Mouse (Mus musculus) intestine, embryonic 16.5 days (tissue): ENCODE results near the gene Dkkl1. TPM values are rescaled to one million over a fixed set of nuclear protein-coding genes. Genes with fewer than 3 reads are reported as not detected.

Source experiments
- ATAC-seq: fragments of 200-750 bp; cut with Nextera tagmentation; 2 replicates; pipeline ENCODE4 v1.8.0; 2017; ENCODE audit warnings: moderate TSS enrichment, moderate library complexity
- H3K27ac ChIP-seq: fragments of 300-500 bp; sonication (generic); 2 replicates; pipeline ENCODE4 v1.5.1; 2014; ENCODE audit warnings: mild to moderate bottlenecking, low read length
- H3K27me3 ChIP-seq: fragments of 300-500 bp; sonication (generic); replicated peaks from 2 replicates; pipeline ENCODE4 v1.6.1; 2014; ENCODE audit warnings: low read length, control low read depth, mixed read lengths; ENCODE audit not compliant: control insufficient read depth, insufficient read depth
- H3K36me3 ChIP-seq: fragments of 300-500 bp; sonication (generic); 2 replicates; pipeline ENCODE4 v1.6.1; 2014; ENCODE audit warnings: low read length, control low read depth; ENCODE audit not compliant: control insufficient read depth, insufficient read depth
- H3K4me1 ChIP-seq: fragments of 300-500 bp; sonication (generic); 2 replicates; pipeline ENCODE4 v1.6.1; 2014; ENCODE audit warnings: low read length, control low read depth, mixed read lengths; ENCODE audit not compliant: control insufficient read depth, insufficient read depth
- H3K4me2 ChIP-seq: fragments of 300-500 bp; sonication (generic); 2 replicates; pipeline ENCODE4 v1.6.1; 2014; ENCODE audit warnings: low read depth, low read length, control low read depth
- H3K4me3 ChIP-seq: fragments of 300-500 bp; sonication (generic); 2 replicates; pipeline ENCODE4 v1.5.1; 2014; ENCODE audit warnings: mild to moderate bottlenecking, low read length
- H3K9ac ChIP-seq: fragments of 300-500 bp; sonication (generic); 2 replicates; pipeline ENCODE4 v1.6.1; 2014; ENCODE audit warnings: low read depth, low read length
- H3K9me3 ChIP-seq: fragments of 300-500 bp; sonication (generic); 2 replicates; pipeline ENCODE4 v1.6.1; 2016; ENCODE audit warnings: low read length, control low read depth; ENCODE audit not compliant: control insufficient read depth
- WGBS: fragments of 180-500 bp; shearing (Covaris S2); extraction: QIAGEN DNeasy Blood & Tissue Kit; methylation state at CpG from one replicate; pipeline ENCODE4 v1.1.7; 2014; 5-methylcytosine and 5-hydroxymethylcytosine counted together
- polyA plus RNA-seq: library from polyadenylated mRNA; unstranded; fragments of >200 nt; fragmentation: Nextera tagmentation; extraction: Ambion mirVana; gene quantifications from 2 replicates; pipeline ENCODE4 v1.2.1, GENCODE M21; 2015

The Dkkl1 gene
- polyA plus RNA-seq, 1 experiment from 2014 or later, result 1.3 TPM

- no peak overlapping the region for H3K4me2 ChIP-seq
- no peaks in the 10 kb centered on the region for H3K9me3 ChIP-seq
- no peaks in the 10 kb centered on the region for H3K36me3 ChIP-seq
- no peak overlapping the region for H3K4me3 ChIP-seq
- ATAC-seq, result no peak
- peaks cover 5% of the 10 kb centered on the region for H3K27me3 ChIP-seq
- no peaks in the 10 kb centered on the region for H3K4me1 ChIP-seq
- H3K9ac ChIP-seq, result no peak overlapping the region
- no peak overlapping the region for H3K27ac ChIP-seq
- WGBS, result 88% methylated on average over 6 of the region's 6 CpGs
Measured at GRCm38 (mm10) chr7:45190186-45190585, 21.8 kb downstream of the Dkkl1 start.

GRCm38 (mm10) chr7:45189600-45189999 is 22.3 kb downstream of the Dkkl1 start:
- Histone ChIP-seq H3K27me3 (peaks cover 9% of the 10 kb centered on the region), H3K9ac (no peak overlapping the region), H3K36me3 (no peaks in the 10 kb centered on the region), H3K4me2 (no peak overlapping the region), H3K27ac (no peak overlapping the region), H3K4me1 (no peaks in the 10 kb centered on the region), H3K9me3 (no peaks in the 10 kb centered on the region), H3K4me3 (no peak overlapping the region)
- no peak for ATAC-seq
- 56% methylated on average over 16 of the region's 16 CpGs for WGBS

GRCm38 (mm10) chr7:45185921-45186320 is 26.0 kb downstream of the Dkkl1 start:
- no peak for ATAC-seq
- Histone ChIP-seq H3K36me3 (no peaks in the 10 kb centered on the region), H3K9me3 (no peaks in the 10 kb centered on the region), H3K27ac (no peak overlapping the region), H3K27me3 (peaks cover 42% of the 10 kb centered on the region), H3K4me2 (no peak overlapping the region), H3K9ac (no peak overlapping the region), H3K4me1 (no peaks in the 10 kb centered on the region), H3K4me3 (no peak overlapping the region)
- WGBS, result 71% methylated on average over 7 of the region's 7 CpGs

GRCm38 (mm10) chr7:45183672-45184071 is 28.3 kb downstream of the Dkkl1 start:
- Histone ChIP-seq H3K4me3 (no peak overlapping the region), H3K36me3 (no peaks in the 10 kb centered on the region), H3K4me1 (no peaks in the 10 kb centered on the region), H3K4me2 (no peak overlapping the region), H3K9ac (no peak overlapping the region), H3K9me3 (no peaks in the 10 kb centered on the region), H3K27me3 (peaks cover 63% of the 10 kb centered on the region), H3K27ac (no peak overlapping the region)
- ATAC-seq, result no peak
- 65% methylated on average over 7 of the region's 7 CpGs for WGBS

- peak overlapping the region; percentile 66 for H3K4me2 ChIP-seq
- ATAC-seq, result peak; percentile 40
- no peaks in the 10 kb centered on the region for H3K4me1 ChIP-seq
- peak overlapping the region; percentile 15; the same call in 1 of the 2 replicates for H3K9ac ChIP-seq
- peak overlapping the region; percentile 39 for H3K4me3 ChIP-seq
- H3K27ac ChIP-seq, result no peak overlapping the region
- WGBS, result 17% methylated on average over 11 of the region's 11 CpGs
- no peaks in the 10 kb centered on the region for H3K36me3 ChIP-seq
- H3K9me3 ChIP-seq, result no peaks in the 10 kb centered on the region
- peaks cover 74% of the 10 kb centered on the region for H3K27me3 ChIP-seq
Measured at GRCm38 (mm10) chr7:45182606-45183005, 29.3 kb downstream of the Dkkl1 start.

- under 1% methylated on average over 34 of the region's 34 CpGs for WGBS
- H3K9me3 ChIP-seq, result no peaks in the 10 kb centered on the region
- peak overlapping the region; percentile 15; the same call in 1 of the 2 replicates for H3K9ac ChIP-seq
- no peaks in the 10 kb centered on the region for H3K36me3 ChIP-seq
- H3K27ac ChIP-seq, result no peak overlapping the region
- H3K4me2 ChIP-seq, result peak overlapping the region; percentile 66
- ATAC-seq, result peak; percentile 97
- peaks cover 78% of the 10 kb centered on the region for H3K27me3 ChIP-seq
- H3K4me1 ChIP-seq, result no peaks in the 10 kb centered on the region
- peak overlapping the region; percentile 39 for H3K4me3 ChIP-seq
Measured at GRCm38 (mm10) chr7:45182199-45182601, 29.7 kb downstream of the Dkkl1 start.

- Histone ChIP-seq H3K4me3 (peak overlapping the region; percentile 19), H3K36me3 (no peaks in the 10 kb centered on the region), H3K9ac (no peak overlapping the region), H3K27ac (no peak overlapping the region), H3K4me2 (peak overlapping the region; percentile 66), H3K4me1 (no peaks in the 10 kb centered on the region), H3K9me3 (no peaks in the 10 kb centered on the region), H3K27me3 (peaks cover 84% of the 10 kb centered on the region)
- peak; percentile 14; the same call in 1 of the 2 replicates for ATAC-seq
- WGBS, result 4% methylated on average over 35 of the region's 35 CpGs
Measured at GRCm38 (mm10) chr7:45181540-45181939, 30.4 kb downstream of the Dkkl1 start.

- WGBS, result 22% methylated on average over 20 of the region's 20 CpGs
- Histone ChIP-seq H3K4me2 (peak within 1 kb of the TSS; percentile 66), H3K4me3 (peak within 1 kb of the TSS; percentile 19), H3K4me1 (0 out of 2 replicates have a peak, but pooled peaks cover 4% of the 10 kb centered on the region), H3K27me3 (peaks cover 85% of the 10 kb centered on the region), H3K27ac (no peak within 1 kb of the TSS), H3K9ac (no peak within 1 kb of the TSS), H3K9me3 (no peaks in the 10 kb centered on the region), H3K36me3 (no peaks in the 10 kb centered on the region)
- ATAC-seq, result no peak
Measured at GRCm38 (mm10) chr7:45180896-45181477, 31.0 kb downstream of the Dkkl1 start, which contains the start of gene Pth2. Gene Pth2 (plus strand): TSS chr7:45180995.

- Histone ChIP-seq H3K9me3 (no peaks in the 10 kb centered on the region), H3K9ac (no peak within 1 kb of the TSS), H3K4me1 (0 out of 2 replicates have a peak, but pooled peaks cover 8% of the 10 kb centered on the region), H3K36me3 (no peaks in the 10 kb centered on the region), H3K4me3 (no peak within 1 kb of the TSS), H3K4me2 (no peak within 1 kb of the TSS), H3K27me3 (peaks cover 94% of the 10 kb centered on the region), H3K27ac (no peak within 1 kb of the TSS)
- 25% methylated on average over 7 of the region's 7 CpGs for WGBS
- ATAC-seq, result no peak
Measured at GRCm38 (mm10) chr7:45179469-45179868, 32.5 kb downstream of the Dkkl1 start, which contains the start of gene Gfy. Gene Gfy (minus strand): TSS chr7:45179569.
